Mouse (Mus musculus) thymus, adult 2 months (tissue): ENCODE results near the gene Zfp697.
"Not testable (repeated sequence)": the region's sequence is repeated elsewhere in the genome, so short reads cannot be mapped to it uniquely, and the experiment has no call there.

Source experiments
- CTCF ChIP-seq: fragments of 200-500 bp; IDR thresholded peaks from 2 replicates; pipeline ENCODE4 v1.5.1; 2012; ENCODE audit warnings: mild to moderate bottlenecking, control low read depth, low read length, moderate library complexity, borderline replicate concordance; ENCODE audit not compliant: control insufficient read depth, poor library complexity, insufficient read depth; ENCODE audit errors: extremely low read depth
- POLR2A ChIP-seq: fragments of 200-500 bp; IDR thresholded peaks from 2 replicates; pipeline ENCODE4 v1.6.1; 2012; ENCODE audit warnings: mild to moderate bottlenecking, low read length, control low read depth, moderate library complexity; ENCODE audit not compliant: control insufficient read depth, poor library complexity, insufficient read depth; ENCODE audit errors: extremely low read depth

GRCm38 (mm10) chr3:98339706-98340109, 42.6 kb upstream of the Zfp697 start, which contains the start of gene Phgdh:
- TF ChIP-seq CTCF, POLR2A: not testable (repeated sequence)
